Mouse (Mus musculus) thymus, adult 2 months (tissue): Measurements from ENCODE around the gene Tia1. TPM values are rescaled to one million over a fixed set of nuclear protein-coding genes. Genes with fewer than 3 reads are reported as not detected.

ENCODE experiments used
- DNase-seq: peaks from one replicate; pipeline ENCODE4 v3.0.0; 2021
- H3K27ac ChIP-seq: fragments of 200-500 bp; 2 replicates; pipeline ENCODE4 v1.5.1; 2012; ENCODE audit warnings: low read length, control low read depth; ENCODE audit not compliant: control insufficient read depth, insufficient read depth
- H3K27me3 ChIP-seq: fragments of 200-500 bp; 2 replicates; pipeline ENCODE4 v1.6.1; 2012; ENCODE audit warnings: mild to moderate bottlenecking, low read length, moderate library complexity, mixed read lengths; ENCODE audit not compliant: control insufficient read depth, insufficient read depth
- H3K36me3 ChIP-seq: fragments of 200-500 bp; 2 replicates; pipeline ENCODE4 v1.6.1; 2012; ENCODE audit warnings: mild to moderate bottlenecking, low read length, moderate library complexity; ENCODE audit not compliant: control insufficient read depth, insufficient read depth
- H3K4me1 ChIP-seq: fragments of 200-500 bp; replicated peaks from 2 replicates; pipeline ENCODE4 v1.6.1; 2012; ENCODE audit warnings: low read length; ENCODE audit not compliant: control insufficient read depth, insufficient read depth
- H3K4me3 ChIP-seq: fragments of 200-500 bp; 2 replicates; pipeline ENCODE4 v1.5.1; 2012; ENCODE audit warnings: mild to moderate bottlenecking, low read length, control low read depth, moderate library complexity; ENCODE audit not compliant: control insufficient read depth, insufficient read depth
- CTCF ChIP-seq: fragments of 200-500 bp; IDR thresholded peaks from 2 replicates; pipeline ENCODE4 v1.5.1; 2012; ENCODE audit warnings: mild to moderate bottlenecking, control low read depth, low read length, moderate library complexity, borderline replicate concordance; ENCODE audit not compliant: control insufficient read depth, poor library complexity, insufficient read depth; ENCODE audit errors: extremely low read depth
- POLR2A ChIP-seq: fragments of 200-500 bp; IDR thresholded peaks from 2 replicates; pipeline ENCODE4 v1.6.1; 2012; ENCODE audit warnings: mild to moderate bottlenecking, low read length, control low read depth, moderate library complexity; ENCODE audit not compliant: control insufficient read depth, poor library complexity, insufficient read depth; ENCODE audit errors: extremely low read depth
- WGBS: fragments of 180-500 bp; shearing (Covaris S2); methylation state at CpG from one replicate; pipeline ENCODE4 v1.1.7; 2018; 5-methylcytosine and 5-hydroxymethylcytosine counted together
- polyA plus RNA-seq: library from polyadenylated mRNA; depleted of rRNA; stranded (reverse); fragments of >200 nt; gene quantifications from 2 replicates; pipeline ENCODE4 v1.2.3, GENCODE M21; 2012

Tia1 gene
- polyA plus RNA-seq, 1 experiment, result 83.4 TPM

DNA sequence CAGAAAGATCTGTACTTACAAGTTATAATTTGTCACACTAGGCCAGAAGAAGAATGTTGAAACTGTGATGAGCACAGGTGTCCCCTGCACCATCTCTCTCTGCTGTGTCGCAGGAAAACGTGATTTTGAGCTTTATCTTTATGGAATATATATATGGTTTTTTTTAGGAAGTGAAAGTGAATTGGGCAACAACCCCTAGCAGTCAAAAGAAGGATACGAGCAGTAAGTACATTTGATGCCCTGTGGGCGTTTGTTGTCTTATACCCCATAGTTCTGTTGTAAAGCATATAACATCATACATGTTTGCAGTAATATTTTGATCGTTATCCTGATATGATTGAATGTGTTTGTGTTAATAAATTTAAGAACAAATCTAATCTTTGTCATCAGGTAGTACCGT, 14.7 kb downstream of the Tia1 start:
- TF ChIP-seq CTCF (no peak), POLR2A (no peak)
- no peak for DNase-seq
- Histone ChIP-seq H3K36me3 (peaks cover 86% of the 10 kb centered on the region), H3K27me3 (no peaks in the 10 kb centered on the region), H3K4me1 (no peaks in the 10 kb centered on the region), H3K27ac (no peak overlapping the region), H3K4me3 (no peak overlapping the region)
- WGBS, result 93% methylated on average over 6 of the region's 6 CpGs

DNA sequence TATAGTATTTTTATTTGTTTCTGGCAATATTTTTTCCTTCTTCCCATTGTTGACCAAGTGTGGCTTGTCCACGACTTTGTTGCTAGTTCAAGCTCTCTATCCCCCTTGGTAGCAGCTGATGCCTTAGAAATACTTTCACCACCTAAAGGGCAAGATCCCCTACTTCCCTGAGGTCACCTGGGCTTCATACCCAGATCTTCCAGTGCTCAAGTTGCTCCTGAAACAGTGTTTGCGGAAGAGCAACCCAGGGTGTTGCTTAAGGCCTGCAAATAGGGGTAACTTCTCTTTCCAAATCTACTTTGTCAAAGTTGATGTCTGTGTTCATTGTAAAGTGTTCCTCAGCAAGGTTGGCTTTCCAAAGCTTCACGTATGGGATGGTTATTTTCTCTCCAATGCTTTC, 15.2 kb downstream of the Tia1 start:
- 98% methylated on average over 3 of the region's 3 CpGs for WGBS
- Histone ChIP-seq H3K4me1 (no peaks in the 10 kb centered on the region), H3K4me3 (no peak overlapping the region), H3K27ac (no peak overlapping the region), H3K27me3 (no peaks in the 10 kb centered on the region), H3K36me3 (peaks cover 85% of the 10 kb centered on the region)
- TF ChIP-seq POLR2A, result no peak
- TF ChIP-seq CTCF, result no peak
- DNase-seq, result no peak

- WGBS, result 94% methylated on average over 6 of the region's 6 CpGs
- Histone ChIP-seq H3K36me3 (peaks cover 85% of the 10 kb centered on the region), H3K4me3 (no peak overlapping the region), H3K27ac (no peak overlapping the region), H3K4me1 (no peaks in the 10 kb centered on the region), H3K27me3 (no peaks in the 10 kb centered on the region)
- TF ChIP-seq CTCF, result no peak
- TF ChIP-seq POLR2A, result no peak
- no peak for DNase-seq
Measured at GRCm38 (mm10) chr6:86420491-86420890, 16.5 kb downstream of the Tia1 start.

DNA sequence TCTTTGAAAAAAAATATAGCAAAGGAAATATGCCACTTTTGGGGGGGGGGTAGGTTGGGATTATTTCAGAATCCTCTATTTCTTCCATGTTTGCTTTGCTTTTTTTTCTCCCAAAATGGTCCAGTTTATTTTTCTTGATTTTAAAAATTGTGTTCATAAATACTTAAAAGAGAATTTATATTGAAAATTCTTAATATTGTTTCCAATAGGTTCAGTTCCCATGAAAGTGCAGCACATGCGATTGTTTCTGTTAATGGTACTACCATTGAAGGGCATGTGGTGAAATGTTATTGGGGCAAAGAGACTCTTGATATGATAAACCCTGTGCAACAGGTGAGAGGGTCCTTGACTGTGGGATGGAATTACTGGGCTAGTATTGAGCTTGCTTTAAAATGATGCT, 22.3 kb downstream of the Tia1 start, which contains the start of gene Gm44790:
Gene Gm44790 (plus strand): TSS at position 301 of the 400 bp plus-strand sequence.
- H3K4me3 ChIP-seq, result no peak within 1 kb of the TSS
- no peak within 1 kb of the TSS for H3K27ac ChIP-seq
- TF ChIP-seq CTCF, result no peak
- no peak for TF ChIP-seq POLR2A
- H3K27me3 ChIP-seq, result no peaks in the 10 kb centered on the region
- no peaks in the 10 kb centered on the region for H3K4me1 ChIP-seq
- DNase-seq, result no peak
- H3K36me3 ChIP-seq, result peaks cover 85% of the 10 kb centered on the region
- 97% methylated on average over 1 of the region's 1 CpGs for WGBS

DNA sequence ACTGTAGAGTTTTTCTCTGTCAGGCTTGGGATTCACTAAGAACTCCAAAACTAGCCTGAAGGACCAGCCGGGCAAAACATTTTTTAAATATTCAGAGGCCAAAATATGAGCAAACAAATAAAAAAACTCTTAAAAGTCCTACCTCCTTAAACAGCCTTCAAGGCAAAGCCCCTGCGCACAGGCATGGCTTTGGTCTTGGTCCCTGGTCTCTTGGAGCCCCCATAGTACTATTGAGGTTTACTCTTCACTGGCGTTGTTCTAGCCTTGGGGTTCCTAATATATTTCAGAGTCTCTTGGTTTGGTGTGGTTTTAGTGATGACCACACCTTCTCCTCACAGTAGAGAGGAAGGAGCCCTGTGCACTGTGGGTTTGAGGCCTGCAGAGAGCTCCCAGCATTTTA, 27.5 kb downstream of the Tia1 start:
- Histone ChIP-seq H3K4me3 (no peak overlapping the region), H3K27ac (no peak overlapping the region), H3K4me1 (no peaks in the 10 kb centered on the region), H3K27me3 (no peaks in the 10 kb centered on the region), H3K36me3 (peaks cover 69% of the 10 kb centered on the region)
- DNase-seq, result no peak
- no peak for TF ChIP-seq CTCF
- 92% methylated on average over 3 of the region's 3 CpGs for WGBS

DNA sequence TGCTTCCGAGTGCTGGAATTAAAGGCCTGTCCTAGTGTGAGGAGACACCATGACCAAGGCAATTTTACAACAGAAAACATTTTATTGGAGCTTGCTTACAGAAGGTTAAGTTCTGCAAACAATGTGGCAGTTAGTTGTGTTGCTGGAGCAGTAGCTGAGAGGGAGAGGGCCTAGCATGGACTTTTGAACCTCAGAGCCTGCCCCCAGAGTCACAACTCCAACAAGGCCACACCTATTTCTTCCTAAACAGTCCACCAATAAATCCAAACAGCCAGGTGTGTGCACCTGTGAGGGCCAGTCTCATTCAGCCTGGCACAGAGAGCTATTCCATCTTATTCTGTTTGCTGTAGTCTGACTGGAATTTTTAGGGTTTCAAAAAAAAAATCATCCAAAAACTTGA, 29.7 kb downstream of the Tia1 start:
- no peak overlapping the region for H3K4me3 ChIP-seq
- WGBS, result 95% methylated on average over 1 of the region's 1 CpGs
- TF ChIP-seq POLR2A (no peak), CTCF (no peak)
- no peaks in the 10 kb centered on the region for H3K4me1 ChIP-seq
- no peaks in the 10 kb centered on the region for H3K27me3 ChIP-seq
- no peak for DNase-seq
- peaks cover 47% of the 10 kb centered on the region for H3K36me3 ChIP-seq
- H3K27ac ChIP-seq, result no peak overlapping the region

GRCm38 (mm10) chr6:86437711-86438110, 33.7 kb downstream of the Tia1 start:
- Histone ChIP-seq H3K36me3 (peaks cover 12% of the 10 kb centered on the region), H3K27me3 (no peaks in the 10 kb centered on the region), H3K4me1 (no peaks in the 10 kb centered on the region), H3K27ac (peak overlapping the region; percentile 68), H3K4me3 (peak overlapping the region; percentile 96)
- DNase-seq, result peak; percentile 61
- 0 out of 2 replicates have a peak, but pooled peaks have one; percentile 34 for TF ChIP-seq CTCF
- TF ChIP-seq POLR2A, result no peak
- WGBS, result 1% methylated on average over 14 of the region's 14 CpGs
